8 mouse cellular contexts compared by ENCODE assay signal in genomic region chr16:85802954-85803353, GRCm38 (mm10). TPM values are rescaled to one million over a fixed set of nuclear protein-coding genes. Genes with fewer than 3 reads are reported as not detected.
DNase-seq lines count a peak whose midpoint lies in the region; ATAC-seq lines count a peak whose summit lies in the region.

Gene Adamts1, minus strand, starts transcription at chr16:85803113.

- intact Hi-C loops in gastrocnemius, postnatal 14 days (cut with DNase I; ENCODE audit: low total_unique reads), result no loop called here

- H3K27me3 ChIP-seq in hindbrain, embryonic 16.5 days (replicated peaks; ENCODE audit: control insufficient read depth, insufficient read depth, low read length), result no peaks in the 10 kb centered on the region

- ATAC-seq in hindbrain, embryonic 16.5 days, result peak; percentile 81

- H3K36me3 ChIP-seq in hindbrain, embryonic 16.5 days (ENCODE audit: control insufficient read depth, insufficient read depth, low read length), result no peaks in the 10 kb centered on the region; the same call in 1 of the 2 replicates

- H3K27ac ChIP-seq in hindbrain, embryonic 16.5 days (ENCODE audit: low read depth, low read length), result peak within 1 kb of the TSS; percentile 67

- WGBS in hindbrain, embryonic 16.5 days, result 0% methylated on average over 21 of the region's 26 CpGs

- H3K9ac ChIP-seq in hindbrain, embryonic 16.5 days (ENCODE audit: low read depth, low read length), result peak within 1 kb of the TSS; percentile 76

- peak within 1 kb of the TSS; percentile 100 for H3K4me2 ChIP-seq in hindbrain, embryonic 16.5 days (ENCODE audit: low read length)

- DNase-seq in adrenal gland, postnatal 10 days, result peak; percentile 87
- DNase-seq in embryo, embryonic 10 days (ENCODE audit: low spot score), result peak; percentile 94
- DNase-seq in gastrocnemius, postnatal 14 days, result peak; percentile 95
- DNase-seq in left cerebral cortex, adult 18-20 months (ENCODE audit: low spot score in 2 of 2), result peak; percentile 43 to 54
- DNase-seq in lung, postnatal 25 days (ENCODE audit: low spot score), result peak; percentile 90
- DNase-seq in right cerebral cortex, postnatal 25 days, result peak; percentile 65
- DNase-seq in thymus, postnatal 0 days (ENCODE audit: low spot score), result no peak

- H3K4me3 ChIP-seq in hindbrain, embryonic 16.5 days (ENCODE audit: low read length), result peak within 1 kb of the TSS; percentile 65

- H3K9me3 ChIP-seq in hindbrain, embryonic 16.5 days (ENCODE audit: control insufficient read depth, low read length), result no peaks in the 10 kb centered on the region

- peaks cover 17% of the 10 kb centered on the region for H3K4me1 ChIP-seq in hindbrain, embryonic 16.5 days (ENCODE audit: control insufficient read depth, insufficient read depth, low read depth, low read length)

RNA-seq across cellular contexts. Expression of gene Adamts1, which starts in this region (rescaled TPM):
- total RNA-seq in adrenal gland, postnatal 10 days (2021), result 10 to 100 TPM; 17.9 to 47.6 TPM
- total RNA-seq in gastrocnemius, postnatal 14 days (2021), result 10 to 100 TPM; 12.9 to 13.9 TPM
- 14.7 and 15.9 TPM in 2 replicates for polyA plus RNA-seq in hindbrain, embryonic 16.5 days (2015; fragmentation: Nextera tagmentation; extraction: Ambion mirVana)
- total RNA-seq in left cerebral cortex, adult 18-20 months (2021), result 10 to 100 TPM in 1 of 2 experiments, 1 to 10 TPM in 1; 9.2 to 10.0 TPM
- 2.3 and 3.2 TPM in 2 replicates for polyA plus RNA-seq in thymus, postnatal 0 days (2015; fragmentation: Nextera tagmentation; extraction: Ambion mirVana)
